Mouse (Mus musculus) layer of hippocampus, postnatal 25 days (tissue): ENCODE measurements around the gene Bhlhe23. TPM values are rescaled to one million over a fixed set of nuclear protein-coding genes. Genes with fewer than 3 reads are reported as not detected.

Source experiments
- DNase-seq, 2 experiments: peaks; one replicate each; pipeline ENCODE4 v3.0.0; 2022; ENCODE audit warnings: mixed read lengths in 2 of 2, low spot score in 1 of 2; ENCODE audit errors: extremely low spot score in 1 of 2
- total RNA-seq, 2 experiments: library from RNA; stranded (reverse); gene quantifications; 2 replicates each; pipeline ENCODE4 v1.2.3; 2021

Bhlhe23 gene
- total RNA-seq = not detected

- no peak for DNase-seq
Measured at GRCm38 (mm10) chr2:180776793-180777192, at the start of gene Bhlhe23. Bhlhe23 (minus strand) TSS chr2:180776900.

GRCm38 (mm10) chr2:180825147-180825941 lies 48.6 kb upstream of the Bhlhe23 start:
- peak in 1 of 2 experiments; percentile 28 for DNase-seq

GRCm38 (mm10) chr2:180824724-180825123 lies 48.0 kb upstream of the Bhlhe23 start:
- no peak for DNase-seq

- no peak for DNase-seq
Measured at GRCm38 (mm10) chr2:180824061-180824460, 47.4 kb upstream of the Bhlhe23 start.

- peak; percentile 40 to 58 for DNase-seq
Measured at GRCm38 (mm10) chr2:180822476-180822875, 45.8 kb upstream of the Bhlhe23 start.

GRCm38 (mm10) chr2:180819504-180819903 lies 42.8 kb upstream of the Bhlhe23 start:
- DNase-seq = no peak

GRCm38 (mm10) chr2:180816440-180817065 lies 39.9 kb upstream of the Bhlhe23 start:
- no peak for DNase-seq

GRCm38 (mm10) chr2:180813982-180814568 lies 37.4 kb upstream of the Bhlhe23 start:
- DNase-seq = no peak

- DNase-seq = no peak
Measured at GRCm38 (mm10) chr2:180811002-180811401, 34.3 kb upstream of the Bhlhe23 start.

- DNase-seq = no peak
Measured at GRCm38 (mm10) chr2:180809510-180809909, 32.8 kb upstream of the Bhlhe23 start.

- peak in 1 of 2 experiments; percentile 72 for DNase-seq
Measured at GRCm38 (mm10) chr2:180805966-180806365, 29.3 kb upstream of the Bhlhe23 start.

GRCm38 (mm10) chr2:180796008-180796407 lies 19.3 kb upstream of the Bhlhe23 start:
- no peak for DNase-seq

- no peak for DNase-seq
Measured at GRCm38 (mm10) chr2:180795597-180795996, 18.9 kb upstream of the Bhlhe23 start.

- DNase-seq = no peak
Measured at GRCm38 (mm10) chr2:180794422-180794821, 17.7 kb upstream of the Bhlhe23 start.

GRCm38 (mm10) chr2:180791674-180792073 lies 15.0 kb upstream of the Bhlhe23 start:
- peak; percentile 48 to 69 for DNase-seq

GRCm38 (mm10) chr2:180788843-180789242 lies 12.1 kb upstream of the Bhlhe23 start:
- DNase-seq = no peak

GRCm38 (mm10) chr2:180788386-180788785 lies 11.7 kb upstream of the Bhlhe23 start:
- no peak for DNase-seq

GRCm38 (mm10) chr2:180787566-180788232 lies 11.0 kb upstream of the Bhlhe23 start:
- no peak for DNase-seq

GRCm38 (mm10) chr2:180786732-180787131 lies 10.0 kb upstream of the Bhlhe23 start:
- peak in 1 of 2 experiments; percentile 65 for DNase-seq

- no peak for DNase-seq
Measured at GRCm38 (mm10) chr2:180780282-180780681, 3.6 kb upstream of the Bhlhe23 start.
